Mouse (Mus musculus): ENCODE measurements around the gene Fxyd4.

The Fxyd4 gene

DNA sequence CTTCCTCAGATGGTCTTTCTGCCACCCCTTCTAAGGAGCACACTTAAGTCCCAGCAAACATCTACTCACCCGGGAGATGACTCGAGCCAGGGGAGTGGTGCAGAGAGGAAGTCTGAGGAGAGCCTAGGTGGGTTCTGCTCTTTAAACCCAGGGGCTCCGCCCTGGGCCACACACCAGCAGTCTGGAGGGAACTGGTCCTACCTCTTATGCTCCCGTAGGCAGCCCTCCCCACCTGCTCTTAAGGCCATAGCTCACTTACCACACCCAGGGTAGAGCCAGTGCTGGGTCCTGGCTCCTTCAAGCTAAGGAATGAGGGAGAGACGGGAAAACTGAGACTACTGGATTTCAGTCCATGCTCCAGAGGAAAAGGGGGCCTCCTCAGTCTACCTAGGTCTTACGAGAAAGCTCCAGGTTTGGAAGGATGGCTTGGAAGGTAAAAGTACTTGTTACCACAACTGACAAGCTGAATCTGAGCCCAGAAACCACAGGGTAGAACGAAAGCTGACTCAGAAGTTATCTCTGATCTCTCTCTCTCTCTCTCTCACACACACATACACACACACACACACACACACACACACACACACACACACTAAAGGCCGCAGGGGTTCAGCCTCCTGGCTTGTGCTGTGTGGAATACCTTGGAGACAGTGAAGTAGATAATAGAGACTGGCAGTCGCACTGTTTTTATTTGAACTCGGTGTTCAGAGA lies at the start of gene Fxyd4:
TSS of gene Fxyd4 (minus strand) at position 471 of the 711 bp plus-strand sequence.
- DNase-seq = no peak

DNA sequence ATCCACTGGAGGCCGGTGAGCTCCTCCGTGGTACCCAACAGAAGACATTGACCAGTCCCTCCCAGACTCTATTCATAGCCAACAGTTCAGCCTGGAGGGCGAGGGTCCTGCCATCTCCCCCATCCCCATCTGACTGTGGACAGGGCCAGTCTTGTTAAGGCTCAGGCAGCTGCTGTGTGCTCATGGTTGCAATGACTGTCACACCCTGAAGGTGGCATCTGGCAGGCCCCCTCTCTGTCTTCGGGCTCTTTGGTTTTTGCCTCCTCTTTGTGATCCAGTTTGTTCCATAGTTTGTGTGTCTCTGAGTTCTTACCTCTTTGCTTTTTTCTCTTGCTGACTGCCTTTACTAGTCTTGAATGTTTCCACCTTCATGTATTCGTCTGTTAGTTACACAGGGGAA lies 49.7 kb upstream of the Fxyd4 start:
- DNase-seq = no peak

DNA sequence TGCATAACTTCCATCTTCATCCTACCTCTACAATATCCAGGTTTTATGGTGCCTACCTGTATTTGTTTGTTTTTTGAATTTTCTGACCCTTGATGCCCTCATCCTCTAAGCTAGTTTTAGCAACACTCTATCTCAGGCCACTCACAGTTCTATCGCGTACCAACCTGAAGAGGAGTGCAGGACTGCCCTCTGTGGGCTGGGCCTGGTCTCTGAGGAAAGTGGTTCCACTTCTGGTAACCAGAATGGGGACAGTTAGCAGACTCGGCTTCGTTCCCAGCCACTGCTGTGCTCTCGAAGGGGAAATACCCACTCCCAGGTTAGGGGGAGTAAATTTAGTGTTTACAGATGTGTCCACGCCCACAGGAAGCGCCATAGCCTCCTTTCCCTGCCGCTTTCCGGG lies 29.2 kb upstream of the Fxyd4 start:
- no peak for DNase-seq

DNA sequence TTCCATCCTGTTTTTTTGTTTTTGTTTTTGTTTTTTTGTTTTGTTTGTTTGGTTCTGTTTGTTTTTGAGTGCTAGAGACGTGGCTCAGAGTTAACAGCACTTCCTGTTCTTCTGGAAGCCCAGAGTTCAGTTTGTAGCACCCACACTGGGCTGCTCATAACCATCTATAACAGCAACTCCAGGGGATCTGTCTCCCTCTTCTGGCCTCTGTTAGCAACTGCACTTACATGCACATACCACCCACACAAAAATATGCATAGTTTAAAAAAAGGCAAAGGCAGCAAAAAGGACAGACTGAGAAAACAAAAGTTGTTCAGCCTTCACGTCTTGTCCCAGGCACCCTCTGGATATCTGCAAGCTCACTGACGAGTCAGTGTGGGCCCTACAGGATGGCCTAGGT lies 25.7 kb upstream of the Fxyd4 start:
- DNase-seq = no peak

DNA sequence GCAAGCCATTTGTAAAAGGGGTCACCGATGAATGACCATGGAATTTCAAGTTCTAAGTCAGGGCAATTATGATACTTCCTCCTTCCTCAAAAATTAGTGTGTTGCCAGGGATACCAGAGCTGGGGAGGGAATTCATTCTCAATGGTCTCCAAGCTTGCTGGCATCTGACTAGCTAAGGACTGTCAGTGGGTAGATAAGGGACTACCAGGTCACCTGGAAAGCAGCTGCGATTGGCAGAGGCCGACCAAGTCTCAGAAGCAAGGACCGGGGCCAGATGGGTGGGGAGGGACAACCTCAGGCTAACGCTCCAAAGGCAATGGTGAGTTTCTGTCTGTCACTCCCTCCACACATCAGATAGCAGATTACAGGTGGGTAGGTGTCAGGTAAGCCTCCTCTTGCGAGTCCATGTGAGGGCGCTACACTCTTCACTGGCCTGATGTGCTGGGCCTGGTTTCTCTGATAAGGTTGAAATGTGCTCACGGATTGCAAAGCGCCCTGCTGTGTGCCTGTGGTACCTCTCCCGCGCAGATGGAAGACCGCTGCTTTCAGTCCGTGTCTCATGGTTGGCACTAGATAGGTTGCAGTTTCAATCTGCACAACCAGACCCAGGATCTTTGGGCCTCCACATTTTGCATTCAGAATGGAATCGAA lies 19.5 kb upstream of the Fxyd4 start:
- DNase-seq = no peak

DNA sequence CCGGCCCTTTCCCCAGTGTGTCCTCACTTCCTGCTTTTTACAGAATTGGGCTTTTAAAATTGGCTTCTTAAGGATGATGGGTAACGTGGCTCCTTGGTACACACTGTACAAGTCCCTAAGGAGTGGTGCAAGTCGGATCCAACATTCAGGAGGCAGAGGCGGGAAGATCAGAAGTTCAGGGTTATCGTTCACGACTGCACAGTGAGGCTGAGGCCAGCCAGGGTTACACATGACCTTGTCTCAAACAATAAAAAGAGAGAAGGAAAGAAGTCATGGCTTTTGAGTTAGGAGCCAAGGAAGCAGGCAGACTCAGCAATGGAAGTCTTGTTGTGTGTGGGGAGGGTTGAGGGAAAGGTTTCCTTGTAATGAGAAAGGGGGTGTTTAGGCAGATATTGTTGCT lies 18.7 kb upstream of the Fxyd4 start:
- no peak for DNase-seq

DNA sequence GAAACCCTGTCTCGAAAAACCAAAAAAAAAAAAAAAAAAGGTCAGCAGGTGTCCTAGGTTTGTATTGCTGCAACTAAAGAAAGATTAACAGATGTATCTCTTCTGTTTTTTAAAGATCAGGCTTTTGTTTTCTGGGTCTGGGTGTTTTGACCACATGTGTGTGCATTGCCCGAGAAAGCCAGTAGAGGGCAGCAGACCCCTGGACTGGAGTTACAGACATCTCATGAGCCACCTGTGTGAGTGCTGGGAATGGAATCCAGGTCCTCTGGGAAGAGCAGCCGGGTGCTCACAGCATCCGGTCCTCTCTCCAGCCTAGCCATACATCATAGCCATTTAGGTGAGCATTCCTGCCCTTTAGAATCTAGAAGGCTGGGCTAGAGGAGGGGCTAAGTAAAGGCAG lies 14.8 kb upstream of the Fxyd4 start:
- peak; percentile 30 for DNase-seq

DNA sequence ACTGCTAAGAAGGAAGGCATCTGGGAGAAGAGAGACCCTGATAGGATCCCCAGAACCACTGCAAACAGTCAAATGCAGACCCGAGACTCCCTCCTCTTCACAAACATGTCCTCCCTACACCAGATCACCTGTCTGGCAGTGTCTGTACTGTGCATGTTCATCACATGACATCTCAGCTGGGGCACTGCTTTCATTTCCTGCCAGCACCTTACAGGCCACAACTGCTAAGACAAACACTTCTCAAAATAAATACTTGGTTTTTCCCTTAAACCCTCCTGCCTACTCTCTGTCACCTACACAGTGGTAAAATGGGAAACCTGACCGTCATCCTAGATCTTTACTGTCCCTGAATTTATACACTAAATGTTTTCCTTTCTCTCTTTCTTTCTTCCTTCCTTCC lies 6.4 kb upstream of the Fxyd4 start:
- DNase-seq = no peak

DNA sequence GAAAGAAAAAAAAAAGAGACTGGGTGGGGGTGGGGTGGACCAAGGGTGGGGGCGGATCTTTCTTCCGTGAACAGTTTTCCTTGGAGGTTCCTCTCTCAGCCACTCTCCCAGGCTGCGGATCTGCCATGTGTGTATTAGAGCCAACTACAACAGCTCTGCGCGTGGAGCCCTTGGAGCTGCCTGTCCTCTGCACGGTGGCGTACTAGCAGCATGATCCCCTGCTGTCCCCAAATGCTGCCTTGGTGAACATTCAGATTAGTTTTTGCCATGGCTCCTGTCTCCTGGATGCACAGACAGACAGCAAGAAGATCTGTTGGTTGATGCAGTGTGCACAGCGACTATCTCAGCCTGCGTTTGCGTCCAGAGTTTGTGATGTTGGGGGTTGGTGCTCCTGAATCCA lies 5.3 kb upstream of the Fxyd4 start:
- DNase-seq = no peak

DNA sequence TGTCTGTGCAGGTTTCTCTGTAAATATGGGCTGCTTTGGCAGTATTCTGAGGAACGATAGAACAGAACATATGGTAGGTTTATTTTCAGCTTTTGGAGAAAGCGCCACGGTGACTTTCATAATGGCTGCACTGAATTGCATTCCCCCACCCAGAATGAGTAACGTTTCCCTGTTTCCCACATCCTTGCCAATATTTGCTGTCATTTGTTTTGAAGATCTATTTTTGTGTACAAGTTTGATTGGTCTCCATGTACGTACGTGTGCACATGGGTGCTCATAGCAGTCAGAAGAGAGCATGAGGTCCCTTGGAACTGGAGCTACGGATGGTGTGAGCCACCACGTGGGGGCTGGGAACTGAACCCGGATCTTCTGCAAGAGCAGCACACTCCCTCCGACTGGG lies 1.5 kb upstream of the Fxyd4 start:
- no peak for DNase-seq

DNA sequence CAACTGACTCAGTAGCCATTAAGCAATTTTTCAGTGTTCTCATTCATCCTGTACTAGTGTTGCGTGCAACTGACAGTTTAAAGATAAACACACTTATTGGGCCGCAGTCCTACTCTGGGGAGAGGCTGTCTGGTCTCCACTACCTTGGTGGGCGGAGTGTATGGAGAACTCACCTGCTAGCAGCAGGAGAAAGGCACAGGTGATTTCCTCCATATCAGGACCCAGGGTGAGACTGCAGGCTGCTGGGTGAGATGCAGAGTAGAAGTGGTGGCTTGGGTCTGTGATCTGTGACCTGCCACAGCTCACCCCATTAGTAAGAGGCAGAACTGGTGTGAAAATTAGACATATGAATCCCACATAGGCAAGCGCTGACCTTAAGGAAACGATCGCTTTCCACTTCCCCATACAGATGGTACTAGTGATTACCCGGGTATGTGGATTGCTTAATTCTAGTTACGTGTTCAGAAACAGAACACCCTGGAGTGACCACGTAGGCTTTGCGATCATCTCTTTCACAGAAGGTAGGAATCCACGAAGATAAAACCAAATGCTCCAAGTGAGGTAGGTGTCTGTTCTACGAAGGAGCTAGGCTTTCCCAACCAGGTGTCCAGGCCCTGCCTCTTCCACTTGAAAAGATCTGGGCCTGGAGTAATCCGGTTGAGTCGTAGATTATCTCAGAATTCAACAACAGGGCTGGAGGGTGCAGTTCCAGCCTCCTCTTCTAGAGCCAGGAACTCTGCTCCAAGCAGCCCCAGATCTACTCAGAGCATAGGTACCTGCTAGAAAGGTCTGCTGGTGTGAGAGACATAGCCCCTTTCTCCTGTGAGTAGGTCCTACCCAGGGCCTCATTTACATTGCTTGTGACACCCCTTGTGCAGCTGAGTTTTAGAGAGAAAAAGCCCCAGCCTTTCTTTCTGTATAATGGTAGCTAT lies 1.5 kb downstream of the Fxyd4 start:
- no peak for DNase-seq

DNA sequence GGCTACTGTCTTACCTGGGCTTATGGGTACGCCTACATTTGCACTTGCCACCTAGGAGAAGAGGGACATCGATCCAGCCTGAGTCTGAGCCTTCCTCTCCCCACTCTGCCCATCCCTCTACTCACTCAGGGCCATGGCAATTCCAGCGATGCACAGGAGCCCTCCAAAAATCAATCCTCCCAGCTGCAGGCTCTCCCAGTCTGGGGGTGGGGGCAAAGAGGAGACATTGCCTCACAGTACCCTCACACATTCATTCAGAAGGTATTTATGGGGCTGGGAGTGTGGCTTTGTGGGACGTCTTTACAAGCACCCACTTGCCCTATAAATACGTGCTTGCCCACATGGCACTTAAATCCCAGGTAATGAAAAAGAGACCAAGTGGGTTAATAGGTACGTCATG lies 3.2 kb downstream of the Fxyd4 start:
- DNase-seq = no peak

DNA sequence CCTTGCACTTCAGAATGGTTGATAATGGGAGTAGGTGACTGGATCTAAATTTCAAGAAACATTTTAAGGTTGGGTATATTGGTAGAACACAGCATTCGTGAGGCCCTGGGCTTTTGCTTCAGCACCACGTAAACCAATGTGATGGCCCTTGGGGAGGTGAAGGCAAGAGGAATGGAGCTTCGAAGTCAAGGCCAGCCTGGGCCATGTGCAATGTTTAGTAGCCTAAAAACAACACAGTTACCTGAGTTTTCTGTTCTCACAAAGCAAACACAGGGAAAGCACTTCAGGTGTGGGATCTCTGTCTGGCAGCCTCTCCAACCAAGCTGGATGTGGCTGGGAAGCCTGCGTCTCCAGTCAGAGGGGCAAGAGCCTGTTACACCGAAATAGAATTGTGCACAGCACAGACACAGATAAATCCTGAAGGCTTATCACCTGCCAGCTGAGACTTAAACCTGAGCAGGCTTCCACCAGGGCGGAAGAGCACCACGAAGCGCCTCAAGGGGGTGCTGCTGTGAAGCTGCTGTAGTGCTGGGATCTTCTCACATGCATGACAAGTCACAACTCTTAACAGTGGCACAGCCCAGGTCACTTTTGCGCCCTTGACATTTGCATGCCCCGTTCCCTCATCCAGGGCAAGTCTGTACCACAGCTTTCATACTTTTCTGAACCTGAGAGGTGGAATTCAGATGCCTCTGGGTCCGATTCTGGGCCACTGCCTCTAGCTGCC lies 5.0 kb downstream of the Fxyd4 start:
- peak; percentile 33 for DNase-seq

DNA sequence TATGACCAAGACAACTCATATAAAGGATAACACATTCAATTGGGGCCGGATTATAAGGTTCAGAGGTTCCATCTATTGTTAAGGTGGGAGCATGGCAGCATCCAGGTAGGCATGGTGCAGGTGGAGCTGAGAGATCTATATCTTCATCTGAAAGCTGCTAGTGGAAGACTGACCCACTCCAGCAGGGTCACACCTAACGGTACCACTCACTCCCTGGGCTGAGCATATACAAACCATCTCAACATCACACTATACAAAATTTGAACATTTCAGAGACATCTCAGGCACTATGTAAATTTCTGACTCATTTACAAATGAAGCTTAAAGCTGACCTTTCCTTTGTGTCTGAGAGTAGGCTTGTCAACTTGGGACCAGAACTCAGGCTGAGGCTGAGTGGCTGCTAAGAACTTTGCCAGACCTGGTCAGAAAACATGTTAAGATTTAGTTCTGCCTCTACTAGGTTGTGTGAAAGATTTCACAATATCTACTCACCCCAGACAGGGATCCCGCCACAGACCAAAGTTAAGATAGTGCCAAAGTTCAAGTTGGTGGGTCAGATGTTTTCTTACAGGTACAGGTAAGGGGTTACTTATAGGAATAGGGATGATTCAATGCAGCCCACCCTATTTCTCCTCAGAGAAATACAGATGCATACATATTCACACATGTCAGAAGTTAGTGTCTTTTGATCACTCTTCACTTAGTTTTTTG lies 7.4 kb downstream of the Fxyd4 start:
- no peak for DNase-seq

DNA sequence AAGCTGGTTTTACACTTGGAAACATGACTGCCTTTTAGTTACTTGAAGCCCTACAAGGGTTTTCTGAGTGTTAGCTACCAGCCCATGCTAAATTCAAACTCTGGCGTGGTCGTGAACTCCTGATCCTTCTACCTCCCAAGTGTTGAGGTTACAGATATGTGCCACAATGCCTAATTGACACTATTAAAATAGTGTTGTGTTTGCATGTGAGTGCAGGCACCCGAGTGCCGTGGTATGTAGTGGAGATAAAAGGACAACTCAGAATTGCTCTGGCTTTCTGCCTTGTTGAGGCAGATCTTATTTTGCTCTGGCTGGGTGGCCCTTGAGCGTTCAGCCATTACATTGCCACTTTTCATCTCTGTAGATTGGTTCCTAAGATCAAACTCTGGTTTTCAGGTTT lies 8.7 kb downstream of the Fxyd4 start:
- no peak for DNase-seq

DNA sequence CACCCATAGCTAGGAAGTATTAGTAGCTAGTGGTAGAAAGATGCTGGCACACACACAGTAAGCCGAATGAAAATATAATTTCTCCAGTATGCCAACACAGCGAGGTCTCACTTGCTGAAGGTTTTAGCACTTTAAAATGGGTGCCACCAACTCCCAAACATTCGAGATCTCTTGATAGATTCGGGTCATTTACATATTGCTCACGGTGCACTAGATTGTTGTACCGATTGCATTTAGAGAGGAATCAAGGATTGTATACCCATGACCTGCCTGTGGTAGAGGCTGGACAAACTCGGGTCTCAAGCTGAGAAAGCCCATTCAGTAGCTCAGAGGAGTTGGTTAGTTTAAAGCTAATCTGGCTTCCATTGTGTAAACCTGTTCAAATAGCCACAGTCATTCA lies 9.5 kb downstream of the Fxyd4 start:
- no peak for DNase-seq

DNA sequence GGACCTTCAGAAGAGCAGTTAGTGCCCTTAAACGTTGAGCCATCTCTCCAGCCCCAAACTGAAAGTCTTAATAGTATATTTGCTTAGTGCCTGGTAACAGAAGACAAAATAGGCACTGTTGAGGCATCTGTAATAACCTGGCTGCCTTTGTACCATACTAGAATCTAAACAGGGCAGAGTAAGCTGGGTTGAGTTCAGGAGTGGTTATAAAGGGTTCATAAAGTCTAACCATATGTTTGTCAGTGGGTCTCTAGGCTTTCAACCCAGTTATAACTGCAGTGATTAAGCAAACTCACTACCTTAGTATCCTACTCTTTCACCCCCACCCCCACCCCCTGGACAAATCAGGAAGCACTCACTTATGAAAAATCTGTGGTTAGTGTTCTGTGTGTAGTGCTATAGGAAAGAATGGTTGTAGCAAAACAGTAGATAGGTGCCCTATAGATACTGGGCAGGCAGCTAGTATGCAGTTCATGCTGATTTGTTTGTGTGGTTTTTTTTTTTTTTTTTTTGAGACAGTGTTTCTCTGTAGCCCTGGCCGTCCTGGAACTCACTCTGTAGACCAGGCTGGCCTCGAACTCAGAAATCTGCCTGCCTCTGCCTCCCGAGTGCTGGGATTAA lies 10.5 kb downstream of the Fxyd4 start:
- DNase-seq = no peak

DNA sequence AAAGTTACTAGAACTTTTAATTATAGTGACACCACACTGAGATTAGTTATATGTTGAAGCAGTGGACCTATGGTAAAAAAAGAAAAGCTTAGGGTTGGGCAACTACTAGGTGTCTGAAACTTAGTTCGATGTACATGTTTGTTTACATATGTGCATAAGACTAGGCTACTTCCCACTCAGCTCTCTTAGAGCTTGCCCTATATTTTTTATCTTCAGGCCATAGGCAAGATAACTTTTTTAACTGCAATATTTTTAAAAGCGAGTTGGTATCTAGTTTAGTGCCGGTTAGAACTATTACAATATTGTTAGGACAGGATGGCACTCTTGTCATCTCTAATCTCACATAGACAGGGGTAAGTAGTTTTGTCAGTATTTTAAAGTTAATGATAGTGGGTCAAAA lies 15.5 kb downstream of the Fxyd4 start:
- no peak for DNase-seq

DNA sequence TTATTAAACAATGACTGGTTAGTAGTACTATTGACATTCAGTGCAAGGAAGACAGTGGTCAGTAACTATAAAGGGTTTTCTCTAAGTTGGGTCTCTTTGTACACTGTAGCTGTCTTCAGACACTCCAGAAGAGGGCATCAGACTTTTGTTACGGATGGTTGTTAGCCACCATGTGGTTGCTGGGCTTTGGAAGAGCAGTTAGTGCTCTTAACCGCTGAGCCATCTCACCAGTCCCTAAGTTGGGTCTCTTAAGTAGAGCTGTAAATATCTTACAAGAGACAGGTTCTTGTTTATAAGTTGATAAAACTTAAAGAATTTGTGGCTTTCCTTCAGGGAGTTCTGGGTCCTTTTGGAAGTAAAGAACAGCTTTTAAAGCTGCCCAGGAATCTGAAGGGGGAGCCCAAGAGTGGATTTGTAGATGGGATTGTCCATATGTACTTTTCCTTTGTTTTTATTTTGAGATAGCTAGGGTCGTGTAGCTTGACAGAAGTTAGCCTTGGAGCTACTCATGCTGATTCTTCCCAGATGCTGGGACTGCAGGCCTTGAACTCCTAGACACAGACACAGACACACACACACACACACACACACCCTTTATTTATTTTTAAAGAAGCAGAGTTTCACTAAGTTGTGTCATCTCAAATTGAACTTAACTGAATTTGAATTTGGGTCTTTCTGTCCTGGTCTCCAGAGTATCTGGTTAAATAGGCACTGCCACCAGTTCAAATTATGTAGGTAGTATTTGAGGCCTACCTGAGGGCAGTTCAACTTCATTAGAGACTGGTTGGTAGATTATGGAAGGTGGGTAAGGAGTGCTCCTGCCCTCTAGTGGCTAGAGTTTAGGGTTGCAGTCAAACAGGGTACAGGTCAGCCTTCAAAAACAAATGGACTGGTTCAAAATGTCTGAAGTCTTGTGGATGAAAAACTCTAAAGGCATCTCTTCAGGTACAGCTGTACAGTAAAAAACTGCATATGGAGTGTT lies 16.5 kb downstream of the Fxyd4 start:
- DNase-seq = peak; percentile 38

DNA sequence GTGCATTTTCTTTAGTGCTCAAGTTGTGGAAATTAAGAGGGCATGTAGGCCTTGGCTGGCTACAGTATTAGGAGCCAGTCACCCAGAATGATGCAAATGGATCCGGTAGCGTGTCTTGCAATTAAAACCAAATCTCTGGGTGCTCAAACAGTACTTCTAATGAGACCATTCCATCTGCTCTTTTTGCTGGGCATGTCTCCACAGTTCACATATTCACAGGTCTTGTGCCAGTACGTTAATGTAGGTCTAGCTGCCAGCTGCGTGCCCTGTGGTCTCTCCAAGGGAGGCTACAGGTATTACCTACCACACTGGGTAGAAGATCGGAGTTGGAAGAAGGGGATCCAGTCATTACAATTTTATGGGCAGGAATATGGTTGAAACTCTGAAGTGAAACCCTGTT lies 19.4 kb downstream of the Fxyd4 start:
- DNase-seq = no peak

DNA sequence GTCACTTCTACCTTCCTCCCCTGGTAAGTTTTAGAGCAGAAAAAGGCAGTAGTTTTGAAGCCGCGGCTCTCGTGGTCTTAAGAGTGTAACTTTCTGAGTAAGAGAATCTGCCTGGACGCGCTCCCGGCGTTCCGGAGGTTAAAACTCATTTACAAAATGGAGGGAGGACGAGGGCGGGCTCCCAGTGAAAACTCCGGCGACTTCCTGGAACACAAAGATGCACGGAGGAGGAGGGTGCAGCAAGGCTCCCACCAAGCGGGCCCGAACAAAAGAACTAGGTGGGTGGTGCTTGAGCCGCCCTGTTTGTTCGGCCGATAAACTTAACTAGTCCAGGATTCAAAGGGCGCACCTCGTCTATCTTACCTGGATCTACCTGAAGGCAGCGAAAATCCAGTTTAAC lies 19.9 kb downstream of the Fxyd4 start:
- peak; percentile 79 for DNase-seq

Measured in liver (tissue).